Mouse (Mus musculus) frontal cortex, postnatal 25 days (tissue): ENCODE results near the gene Chd1.
"Not testable (repeated sequence)": the region's sequence is repeated elsewhere in the genome, so short reads cannot be mapped to it uniquely, and the experiment has no call there.

Experiments used
- DNase-seq, 2 experiments: peaks; one replicate each; pipeline ENCODE4 v3.0.0; 2022; ENCODE audit warnings: low spot score in 2 of 2

Gene Chd1

GRCm38 (mm10) chr17:15737346-15737917, 32.7 kb downstream of the Chd1 start:
- no peak for DNase-seq

GRCm38 (mm10) chr17:15741836-15742235, 37.1 kb downstream of the Chd1 start:
- DNase-seq: no peak

- DNase-seq: no peak
These were observed 38.2 kb downstream of the Chd1 start for GRCm38 (mm10) chr17:15742953-15743352.

GRCm38 (mm10) chr17:15743379-15743778, 38.6 kb downstream of the Chd1 start:
- no peak for DNase-seq

GRCm38 (mm10) chr17:15746696-15747095, 41.9 kb downstream of the Chd1 start:
- no peak for DNase-seq

GRCm38 (mm10) chr17:15748022-15748421, 43.3 kb downstream of the Chd1 start:
- no peak for DNase-seq

GRCm38 (mm10) chr17:15751264-15751663, 46.5 kb downstream of the Chd1 start:
- not testable (repeated sequence) for DNase-seq

- DNase-seq: no peak
These were observed 56.4 kb downstream of the Chd1 start for GRCm38 (mm10) chr17:15761191-15761590.

- no peak for DNase-seq
These were observed 64.4 kb downstream of the Chd1 start for GRCm38 (mm10) chr17:15769081-15769724.

- DNase-seq: no peak
These were observed 69.2 kb downstream of the Chd1 start for GRCm38 (mm10) chr17:15773956-15774355.

GRCm38 (mm10) chr17:15774565-15775215, 69.9 kb downstream of the Chd1 start:
- DNase-seq: no peak

GRCm38 (mm10) chr17:15776349-15776748, 71.6 kb downstream of the Chd1 start:
- DNase-seq: no peak

GRCm38 (mm10) chr17:15777979-15778378, 73.2 kb downstream of the Chd1 start:
- no peak for DNase-seq

- no peak for DNase-seq
These were observed 82.3 kb downstream of the Chd1 start for GRCm38 (mm10) chr17:15787036-15787435.

- no peak for DNase-seq
These were observed 85.9 kb downstream of the Chd1 start for GRCm38 (mm10) chr17:15790716-15791115.

- DNase-seq: no peak
These were observed 94.5 kb downstream of the Chd1 start for GRCm38 (mm10) chr17:15799195-15799793.

- no peak for DNase-seq
These were observed 99.4 kb downstream of the Chd1 start for GRCm38 (mm10) chr17:15804008-15804812.

- no peak for DNase-seq
These were observed 102.7 kb downstream of the Chd1 start for GRCm38 (mm10) chr17:15807295-15807984.

- DNase-seq: no peak
These were observed 103.2 kb downstream of the Chd1 start for GRCm38 (mm10) chr17:15808015-15808414.

- no peak for DNase-seq
These were observed 104.0 kb downstream of the Chd1 start for GRCm38 (mm10) chr17:15808468-15809374.
